Mouse (Mus musculus): ENCODE measurements at regions not wholly inside any gene's neighbourhood (a gene's known extent, or its start where the extent isn't known, plus 50 kb on each side); places are given as distances from the start of the nearest gene placed in this dataset.

- no peak for DNase-seq (ENCODE audit: low spot score in 2 of 2)
Observed at GRCm38 (mm10) chr17:14501341-14501740, 192.7 kb downstream of the Thbs2 start.

DNA sequence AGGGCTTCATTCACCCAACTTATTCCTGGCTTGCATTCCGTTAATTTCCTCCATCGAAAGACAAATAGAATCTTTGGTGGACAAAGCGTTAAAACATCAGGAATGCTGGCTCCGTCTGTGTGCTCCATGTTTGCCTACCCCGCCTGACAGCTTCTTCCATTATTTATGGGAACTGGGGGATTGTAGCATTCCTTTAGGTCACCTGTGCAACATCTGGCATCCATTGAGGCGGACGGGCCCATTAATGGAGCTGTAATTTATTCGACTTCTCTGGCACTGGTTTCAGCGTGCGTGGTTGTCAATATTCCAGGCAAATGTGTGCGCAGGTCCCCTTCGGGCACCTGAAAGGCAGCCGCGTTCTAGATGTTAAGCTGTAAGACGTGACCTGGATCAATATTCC lies 196.9 kb downstream of the Thbs2 start:
- DNase-seq (ENCODE audit: low spot score in 2 of 2) = no peak

GRCm38 (mm10) chr17:14493751-14494320 lies 200.2 kb downstream of the Thbs2 start:
- no peak for DNase-seq (ENCODE audit: low spot score in 2 of 2)

- DNase-seq (ENCODE audit: low spot score in 2 of 2) = no peak
Observed at GRCm38 (mm10) chr17:14492936-14493335, 201.1 kb downstream of the Thbs2 start.

GRCm38 (mm10) chr17:14481746-14482145 lies 202.4 kb downstream of the Smoc2 start:
- no peak for DNase-seq (ENCODE audit: low spot score in 2 of 2)

- peak in 1 of 2 experiments; percentile 39 for DNase-seq (ENCODE audit: low spot score in 2 of 2)
Observed at GRCm38 (mm10) chr17:14478938-14479505, 199.7 kb downstream of the Smoc2 start.

GRCm38 (mm10) chr17:14476707-14477106 lies 197.4 kb downstream of the Smoc2 start:
- DNase-seq (ENCODE audit: low spot score in 2 of 2) = no peak

DNA sequence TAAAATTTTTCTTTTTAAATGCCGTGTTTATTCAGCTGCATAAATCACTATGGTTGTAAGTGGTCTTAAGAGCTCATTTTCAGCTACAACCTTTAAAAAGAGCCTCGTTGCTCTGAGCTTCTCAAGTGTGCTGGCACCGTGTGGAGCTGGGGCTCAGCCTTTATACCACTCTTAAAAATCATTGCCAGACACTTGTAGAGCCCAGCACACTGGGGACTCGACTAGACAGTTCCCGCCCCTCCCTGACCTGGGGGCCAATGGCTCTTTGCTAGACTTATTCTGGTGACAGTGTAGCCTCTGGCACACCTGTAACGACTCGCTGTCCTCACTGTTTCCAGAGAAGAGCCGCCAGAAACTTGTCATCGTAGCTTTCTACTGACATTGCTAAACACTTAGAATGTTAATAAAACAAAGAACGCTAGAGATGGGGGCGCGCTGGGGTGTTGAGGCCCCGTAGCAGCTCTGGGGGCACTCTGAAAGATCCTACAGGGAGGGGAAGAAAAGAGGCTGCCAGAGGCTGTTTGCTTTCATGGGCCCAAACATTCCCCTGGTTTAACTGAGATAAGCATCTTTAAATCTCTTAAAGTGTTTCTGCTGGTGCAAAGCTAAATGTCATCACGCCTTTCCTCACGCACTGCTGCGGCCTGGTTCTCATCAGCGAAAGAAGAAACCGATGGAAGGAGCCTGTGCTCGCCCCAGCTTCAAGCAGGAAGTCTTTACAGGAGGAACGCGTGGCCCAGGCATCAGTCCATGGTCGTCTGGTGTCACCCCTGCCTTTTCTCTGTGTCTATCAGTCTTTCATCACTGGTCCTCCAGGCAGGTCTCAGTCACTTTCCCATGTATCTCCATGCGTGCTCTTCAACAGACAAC lies 196.7 kb downstream of the Smoc2 start:
- DNase-seq (ENCODE audit: low spot score in 2 of 2) = no peak

GRCm38 (mm10) chr17:14475277-14475676 lies 196.0 kb downstream of the Smoc2 start:
- DNase-seq (ENCODE audit: low spot score in 2 of 2) = no peak

GRCm38 (mm10) chr17:14468754-14469488 lies 189.6 kb downstream of the Smoc2 start:
- no peak for DNase-seq (ENCODE audit: low spot score in 2 of 2)

DNA sequence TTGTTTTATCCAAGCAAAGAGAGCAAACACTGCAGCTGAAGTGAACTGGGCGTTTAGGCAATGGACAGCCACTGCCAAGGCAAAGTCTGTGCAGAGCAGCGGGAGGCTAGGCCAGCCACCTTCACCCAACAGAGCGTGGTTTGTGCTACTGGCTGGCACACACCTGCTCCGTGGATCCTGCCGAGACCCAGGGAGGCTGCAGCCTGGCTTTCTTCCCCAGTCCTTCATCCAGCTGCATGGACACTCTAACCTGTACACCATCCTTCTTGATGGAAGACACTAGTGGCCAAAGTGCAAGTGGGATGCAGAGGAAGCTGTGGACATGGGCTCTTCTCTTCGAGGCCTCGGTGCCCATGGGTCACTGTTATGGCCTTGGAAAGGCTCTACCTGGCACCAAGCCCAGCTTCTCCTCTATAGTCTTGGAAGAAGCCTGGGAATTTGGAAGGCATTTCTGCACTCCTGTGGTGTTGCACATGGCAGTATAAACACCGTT lies 176.0 kb downstream of the Smoc2 start:
- no peak for DNase-seq (ENCODE audit: low spot score in 2 of 2)
